Mouse (Mus musculus) activated CD4-positive, CD25-positive, alpha-beta regulatory T cell, adult 9 weeks (primary cell): Measurements from ENCODE around the gene Tmem97. TPM values are rescaled to one million over a fixed set of nuclear protein-coding genes. Genes with fewer than 3 reads are reported as not detected.

Experiments
- polyA plus RNA-seq: library from polyadenylated mRNA; unstranded; fragments of 100-300 nt; shearing (Covaris generic); gene quantifications from one replicate; pipeline ENCODE4 v1.2.1, GENCODE M21; 2017

The Tmem97 gene
- polyA plus RNA-seq = 12.8 TPM

GRCm38 (mm10) chr11:78550168-78551058, at the start of gene Tmem97:
Tmem97 (minus strand) TSS chr11:78550777.

GRCm38 (mm10) chr11:78536080-78536689, 14.4 kb downstream of the Tmem97 start, which contains the start of the genes Tnfaip1 and Ift20:
Tnfaip1 (minus strand) TSS chr11:78536332.
Ift20 (plus strand) TSS chr11:78536361.

GRCm38 (mm10) chr11:78512025-78512957, 38.3 kb downstream of the Tmem97 start, which contains the start of the genes Tmem199 and Poldip2:
Tmem199 (minus strand) TSS chr11:78512172.
Poldip2 (plus strand) TSS chr11:78512193.

DNA sequence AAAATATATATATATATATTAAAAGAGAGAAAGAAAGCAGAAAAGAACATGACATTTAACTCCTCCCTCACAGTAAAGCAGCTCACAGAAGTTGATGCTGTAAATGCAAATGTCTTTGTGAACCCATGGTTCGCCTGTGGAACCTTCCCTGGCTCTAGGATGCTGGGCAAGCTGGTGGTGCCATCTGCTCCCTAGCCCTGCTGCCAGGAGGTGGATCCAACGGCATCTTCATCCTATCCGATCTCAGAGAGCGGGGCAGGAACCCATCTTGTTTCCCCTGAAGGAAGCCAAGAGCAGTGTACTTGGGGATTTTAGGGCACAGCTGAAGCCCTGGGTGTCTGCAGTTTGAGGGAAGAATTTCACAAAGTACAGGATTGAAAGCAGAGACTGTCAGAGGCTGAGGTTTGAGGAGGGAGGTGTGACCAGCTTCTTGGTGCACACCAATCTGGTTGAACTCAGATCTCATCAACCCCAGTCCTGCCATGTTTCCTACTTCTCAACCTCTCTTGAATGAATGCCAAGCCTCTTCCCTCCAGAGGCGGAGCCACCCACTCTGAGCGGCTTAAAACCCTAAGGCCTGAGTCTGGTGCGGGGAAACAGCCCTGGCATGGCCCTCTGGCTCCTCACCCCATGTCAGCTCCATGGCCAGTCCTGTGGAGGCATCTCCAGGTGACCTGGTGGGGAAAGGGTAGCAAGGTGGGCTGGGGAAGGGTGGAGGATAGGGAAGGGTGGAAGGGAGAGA, 47.5 kb downstream of the Tmem97 start, which contains the start of gene Sebox:
Gene Sebox, plus strand, starts transcription at position 539 of the 742 bp plus-strand sequence.

GRCm38 (mm10) chr11:78499004-78499403, 51.6 kb downstream of the Tmem97 start, which contains the start of gene Vtn:
Vtn (plus strand) TSS chr11:78499091.

DNA sequence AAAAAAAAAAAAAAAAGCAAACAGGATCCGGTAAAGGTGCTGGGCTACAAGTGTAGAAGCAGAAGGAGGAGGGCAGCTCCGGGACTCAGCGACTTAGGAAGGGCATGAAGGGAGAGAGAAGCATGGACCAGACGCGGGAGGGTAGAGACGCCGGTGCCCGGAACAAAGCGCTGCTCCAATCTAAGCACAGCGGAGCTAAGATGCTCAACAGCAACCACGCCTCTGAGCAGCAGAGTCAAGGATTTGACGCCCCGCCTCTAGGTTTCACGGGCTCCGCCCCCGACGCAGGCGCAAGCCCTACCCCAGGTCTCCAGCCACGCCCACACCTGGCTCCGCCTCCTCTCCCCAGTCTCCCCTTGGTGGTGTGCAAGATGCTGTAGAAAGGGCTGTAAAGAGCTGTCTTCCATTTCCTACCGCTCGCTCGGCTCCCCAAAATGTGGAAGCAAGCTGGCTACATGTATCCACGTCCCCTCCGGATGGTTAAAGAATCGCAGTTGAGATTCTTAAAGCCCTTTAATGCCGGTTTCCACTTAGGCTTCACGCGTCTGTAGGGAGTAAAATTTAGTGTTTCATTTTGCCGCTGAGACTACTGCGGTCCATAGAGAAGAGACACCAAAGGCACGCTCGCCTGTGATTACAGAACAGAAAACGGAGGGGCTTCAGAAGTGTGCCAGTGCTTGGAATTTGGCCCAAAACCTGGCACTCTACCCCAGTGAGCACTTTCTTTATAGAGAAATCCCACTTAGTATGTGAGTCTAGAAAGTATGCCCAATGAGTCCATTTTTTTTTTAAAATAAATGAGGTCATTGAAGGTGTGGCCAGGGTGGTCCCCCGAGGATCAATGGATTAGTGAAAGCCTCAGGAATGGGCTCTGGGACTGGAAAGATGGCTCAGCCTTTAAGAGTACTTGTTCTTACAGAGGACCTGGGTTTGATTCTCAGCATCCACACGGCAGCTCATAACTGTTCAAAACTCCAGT, 52.7 kb downstream of the Tmem97 start, which contains the start of gene Sarm1:
Gene Sarm1, minus strand, starts transcription at position 211 of the 979 bp plus-strand sequence.

Other genes starting within 250 kb of the Tmem97 start
- 3.5 TPM for gene Spag5, start 249.2 kb downstream of the Tmem97 start, polyA plus RNA-seq
- 15.5 TPM for gene Aldoc, start 227.8 kb downstream of the Tmem97 start, polyA plus RNA-seq
- gene Pigs, start 222.4 kb downstream of the Tmem97 start, polyA plus RNA-seq = 132 TPM
- gene Unc119, start 207.3 kb downstream of the Tmem97 start, polyA plus RNA-seq = 30.6 TPM
- not detected for gene Foxn1, start 164.2 kb downstream of the Tmem97 start, polyA plus RNA-seq
- not detected for gene Slc13a2, start 128.6 kb downstream of the Tmem97 start, polyA plus RNA-seq
- 1.4 TPM for gene Slc46a1, start 85.1 kb downstream of the Tmem97 start, polyA plus RNA-seq
- gene Sarm1, start 53.0 kb downstream of the Tmem97 start, polyA plus RNA-seq = 0.38 TPM
- not detected for gene Vtn, start 51.7 kb downstream of the Tmem97 start, polyA plus RNA-seq
- gene Sebox, start 47.3 kb downstream of the Tmem97 start, polyA plus RNA-seq = not detected
- 43.3 TPM for gene Tmem199, start 38.6 kb downstream of the Tmem97 start, polyA plus RNA-seq
- gene Poldip2, start 38.6 kb downstream of the Tmem97 start, polyA plus RNA-seq = 32.9 TPM
- gene Tnfaip1, start 14.4 kb downstream of the Tmem97 start, polyA plus RNA-seq = 22.2 TPM
- gene Ift20, start 14.4 kb downstream of the Tmem97 start, polyA plus RNA-seq = 116 TPM
- gene Nlk, start 146.6 kb upstream of the Tmem97 start, polyA plus RNA-seq = 13.1 TPM
- gene Ccnq, start 201.0 kb upstream of the Tmem97 start, polyA plus RNA-seq = 40.2 TPM